Mouse (Mus musculus) midbrain, embryonic 12.5 days (tissue): ENCODE measurements around the gene Cmc4. TPM values are rescaled to one million over a fixed set of nuclear protein-coding genes. Genes with fewer than 3 reads are reported as not detected.

ENCODE experiments used
- polyA plus RNA-seq: library from polyadenylated mRNA; unstranded; fragments of >200 nt; fragmentation: Nextera tagmentation; extraction: Ambion mirVana; gene quantifications from 2 replicates; pipeline ENCODE4 v1.2.1, GENCODE M21; 2016

The Cmc4 gene
- polyA plus RNA-seq, 1 experiment from 2014 or later = 24.7 TPM

Other genes with a start within 250 kb of the Cmc4 start
- 35.1 and 36.6 TPM in 2 replicates for gene Fundc2, start 34.2 kb downstream of the Cmc4 start, polyA plus RNA-seq
- gene F8, start 34.0 kb downstream of the Cmc4 start, polyA plus RNA-seq = 1.9 TPM in 2 replicates
- 11.6 and 13.5 TPM in 2 replicates for gene Mtcp1, start within 50 bp of the Cmc4 start, polyA plus RNA-seq
- gene Brcc3, start within 50 bp of the Cmc4 start, polyA plus RNA-seq = 56.5 and 56.8 TPM in 2 replicates
- 249 and 258 TPM in 2 replicates for gene Vbp1, start 97.7 kb upstream of the Cmc4 start, polyA plus RNA-seq
- gene Rab39b, start 161.6 kb upstream of the Cmc4 start, polyA plus RNA-seq = 21.3 and 23.8 TPM in 2 replicates